Mouse (Mus musculus) Patski (cell line): ENCODE data around the gene Mtmr11. TPM values are rescaled to one million over a fixed set of nuclear protein-coding genes. Genes with fewer than 3 reads are reported as not detected.
"Not testable (repeated sequence)": the region's sequence is repeated elsewhere in the genome, so short reads cannot be mapped to it uniquely, and the experiment has no call there.

Experiments used
- ATAC-seq: fragments of 100-300 bp; one replicate; pipeline ENCODE4 v1.8.0; 2021
- CTCF ChIA-PET: fragments of 350-600 bp; sonication (Branson Sonifier 250); formaldehyde crosslinking; loops from one replicate; lab custom pipeline; 2022; ENCODE audit warnings: inconsistent platforms; lab: Charles Lee
- POLR2A ChIA-PET: fragments of 350-600 bp; sonication (Branson Sonifier 250); formaldehyde crosslinking; loops from one replicate; lab custom pipeline; 2022; ENCODE audit warnings: antibody characterized with exemption, inconsistent platforms; lab: Charles Lee
- DNase-seq: peaks from one replicate; pipeline ENCODE4 v3.0.0-alpha.2; 2011; ENCODE audit warnings: low read depth, low spot score
- H3K27me3 ChIP-seq: fragments of 371-371 bp; one replicate; pipeline ENCODE4 v1.5.1; 2021
- CTCF ChIP-seq: fragments of 100-300 bp; IDR thresholded peaks from one replicate; pipeline ENCODE4 v1.5.1; 2021
- in situ Hi-C: fragments of 300-500 bp; cut with MboI; formaldehyde crosslinking; loops from 3 replicates; pipeline ENCODE4 v1.11.1; 2018; ENCODE audit warnings: low pct_unique_long_range_greater_than_20kb, mixed read lengths
- polyA plus RNA-seq: library from polyadenylated mRNA; unstranded; gene quantifications from one replicate; pipeline ENCODE4 v1.2.3, GENCODE M21; 2021

The Mtmr11 gene
- polyA plus RNA-seq, 1 experiment from 2014 or later = 104 TPM

GRCm38 (mm10) chr3:96170276-96170675 is 8.5 kb downstream of the Mtmr11 start:
- no peak for DNase-seq
- no peaks in the 10 kb centered on the region for H3K27me3 ChIP-seq
- POLR2A ChIA-PET = interaction anchor here (0.8 to 2.0 kb wide), 3 partner anchors 49 to 83 kb away, joined by 3 to 8 read pairs (median 5); partner anchors contain the start of genes Bola1 and Hist2h2ab
- in situ Hi-C loops = no loop called here
- CTCF ChIA-PET = interaction anchor here (1.0 to 3.7 kb wide), 6 partner anchors 8 to 107 kb away, joined by 3 to 17 read pairs (median 4); partner anchors contain the start of gene Mtmr11
- ATAC-seq = no peak
- no peak for TF ChIP-seq CTCF

- DNase-seq = no peak
- in situ Hi-C loops = no loop called here
- TF ChIP-seq CTCF = no peak
- ChIA-PET CTCF (interaction anchor here (1.7 to 3.7 kb wide), 2 partner anchors 9 to 104 kb away, joined by 5 to 17 read pairs; partner anchors contain the start of gene Mtmr11), POLR2A (interaction anchor here (0.8 to 5.5 kb wide), 6 partner anchors 9 to 90 kb away, joined by 3 to 49 read pairs (median 7); partner anchors contain the start of genes Mtmr11 and Sv2a)
- H3K27me3 ChIP-seq = no peaks in the 10 kb centered on the region
- no peak for ATAC-seq
Observed at GRCm38 (mm10) chr3:96170976-96171545, 9.3 kb downstream of the Mtmr11 start.

GRCm38 (mm10) chr3:96171583-96172196 is 9.9 kb downstream of the Mtmr11 start:
- POLR2A ChIA-PET = interaction anchor here (1.0 to 5.5 kb wide), 5 partner anchors 10 to 91 kb away, joined by 3 to 49 read pairs (median 9); partner anchors contain the start of genes Mtmr11 and Sv2a
- no peak for TF ChIP-seq CTCF
- DNase-seq (no peak), ATAC-seq (no peak)
- in situ Hi-C loops = no loop called here
- H3K27me3 ChIP-seq = no peaks in the 10 kb centered on the region
- CTCF ChIA-PET = interaction anchor here (3.7 kb wide), 1 partner anchor 9 kb away, joined by 17 read pairs; the partner anchor contains the start of gene Mtmr11

- ATAC-seq (peak; percentile 74), DNase-seq (peak; percentile 66)
- H3K27me3 ChIP-seq = no peaks in the 10 kb centered on the region
- no peak for TF ChIP-seq CTCF
- CTCF ChIA-PET = interaction anchor here (1.4 to 3.7 kb wide), 2 partner anchors 10 to 89 kb away, joined by 3 to 17 read pairs; partner anchors contain the start of gene Mtmr11
- POLR2A ChIA-PET = interaction anchor here (1.0 to 5.5 kb wide), 7 partner anchors 9 to 90 kb away, joined by 3 to 49 read pairs (median 3); partner anchors contain the start of genes Hist2h2ac, Hist2h2be, Mtmr11 and Sv2a
- in situ Hi-C loops = no loop called here
Observed at GRCm38 (mm10) chr3:96172197-96173178, 10.7 kb downstream of the Mtmr11 start, which contains the start of gene Sf3b4. TSS of gene Sf3b4 (plus strand) at chr3:96172332.

- DNase-seq = no peak
- ChIA-PET POLR2A (interaction anchor here (1.1 to 5.5 kb wide), 7 partner anchors 8 to 89 kb away, joined by 3 to 49 read pairs (median 3); partner anchors contain the start of genes Hist2h2ac, Hist2h2be, Mtmr11 and Sv2a), CTCF (interaction anchor here (1.4 to 3.7 kb wide), 2 partner anchors 11 to 89 kb away, joined by 3 to 17 read pairs; partner anchors contain the start of gene Mtmr11)
- ATAC-seq = no peak
- no peaks in the 10 kb centered on the region for H3K27me3 ChIP-seq
- in situ Hi-C loops = no loop called here
- no peak for TF ChIP-seq CTCF
Observed at GRCm38 (mm10) chr3:96173185-96173584, 11.4 kb downstream of the Mtmr11 start.

GRCm38 (mm10) chr3:96174042-96174441 is 12.2 kb downstream of the Mtmr11 start:
- in situ Hi-C loops, H3K27me3 ChIP-seq, DNase-seq, ATAC-seq: not testable (repeated sequence)
- CTCF ChIA-PET = interaction anchor here (1.3 kb wide), 1 partner anchor 11 kb away, joined by 3 read pairs; no protein-coding TSS in a partner anchor
- POLR2A ChIA-PET = interaction anchor here (1.3 to 5.5 kb wide), 4 partner anchors 9 to 47 kb away, joined by 3 to 49 read pairs (median 12); partner anchors contain the start of genes Hist2h2ac, Hist2h2be and Mtmr11

GRCm38 (mm10) chr3:96175251-96175650 is 13.4 kb downstream of the Mtmr11 start:
- ChIA-PET POLR2A (interaction anchor here (0.7 to 5.5 kb wide), 3 partner anchors 13 to 28 kb away, joined by 4 to 49 read pairs (median 20); partner anchors contain the start of gene Mtmr11), CTCF (interaction anchor here (1.3 kb wide), 1 partner anchor 13 kb away, joined by 3 read pairs; no protein-coding TSS in a partner anchor)
- in situ Hi-C loops = no loop called here
- no peak for TF ChIP-seq CTCF
- no peak for DNase-seq
- H3K27me3 ChIP-seq = no peaks in the 10 kb centered on the region
- no peak for ATAC-seq

GRCm38 (mm10) chr3:96178427-96178826 is 16.6 kb downstream of the Mtmr11 start:
- ChIA-PET CTCF (interaction anchor here (1.3 to 2.1 kb wide), 2 partner anchors 12 to 15 kb away, joined by 5 to 6 read pairs; no protein-coding TSS in a partner anchor), POLR2A (interaction anchor here (1.1 kb wide), 1 partner anchor 13 kb away, joined by 3 read pairs; no protein-coding TSS in a partner anchor)
- DNase-seq (no peak), ATAC-seq (no peak)
- TF ChIP-seq CTCF = no peak
- in situ Hi-C loops = no loop called here
- H3K27me3 ChIP-seq = no peaks in the 10 kb centered on the region

- POLR2A ChIA-PET = interaction anchor here (0.6 to 2.9 kb wide), 2 partner anchors 18 to 269 kb away, joined by 3 to 10 read pairs; no protein-coding TSS in a partner anchor
- CTCF ChIA-PET = interaction anchor here (1.8 to 2.1 kb wide), 2 partner anchors 15 to 113 kb away, joined by 5 to 6 read pairs; no protein-coding TSS in a partner anchor
- no peaks in the 10 kb centered on the region for H3K27me3 ChIP-seq
- in situ Hi-C loops = no loop called here
- DNase-seq = no peak
- no peak for TF ChIP-seq CTCF
- no peak for ATAC-seq
Observed at GRCm38 (mm10) chr3:96178902-96179301, 17.1 kb downstream of the Mtmr11 start.
